Mouse (Mus musculus) G1E (cell line): ENCODE measurements around the gene St7.

Source experiments
- CTCF ChIP-seq: IDR thresholded peaks from 2 replicates; pipeline ENCODE4 v1.5.1; 2012; ENCODE audit warnings: low read depth, low read length, inconsistent platforms, mixed read lengths
- GATA1 ChIP-seq: IDR thresholded peaks from 2 replicates; pipeline ENCODE4 v1.6.1; 2012; ENCODE audit warnings: borderline replicate concordance, low read length, inconsistent platforms, mixed read lengths

DNA sequence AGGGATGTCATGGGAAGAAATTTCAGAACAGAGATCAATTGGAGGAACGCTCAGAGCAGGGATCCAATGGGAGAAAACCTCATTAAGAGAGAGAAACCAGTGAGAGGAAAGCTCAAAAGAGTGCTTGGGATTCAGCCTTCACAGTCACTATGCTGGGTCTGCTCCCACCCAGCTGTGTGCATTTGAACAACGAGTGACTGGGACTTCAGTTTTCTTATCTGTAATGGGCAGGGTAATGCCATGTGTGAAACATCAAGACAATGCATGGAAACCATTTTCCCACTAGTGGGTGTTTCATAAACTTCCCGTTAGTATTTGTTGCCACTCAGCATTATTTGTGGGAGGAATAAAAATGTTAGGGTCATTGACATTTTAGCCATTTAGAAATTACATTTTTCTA lies 111.7 kb downstream of the St7 start:
- no peak for TF ChIP-seq CTCF
- TF ChIP-seq GATA1 = no peak
